Mouse (Mus musculus) lung, adult 2 months (tissue): ENCODE results near the gene Tagln3. TPM values are rescaled to one million over a fixed set of nuclear protein-coding genes. Genes with fewer than 3 reads are reported as not detected.

ENCODE experiments used
- DNase-seq: peaks from one replicate; pipeline ENCODE4 v3.0.0; 2022
- H3K4me1 ChIP-seq: fragments of 200-500 bp; 2 replicates; pipeline ENCODE4 v1.6.1; 2011; ENCODE audit warnings: low read length; ENCODE audit not compliant: control insufficient read depth, insufficient read depth
- H3K4me3 ChIP-seq: fragments of 200-500 bp; replicated peaks from 2 replicates; pipeline ENCODE3; 2011; ENCODE audit warnings: low read depth, mild to moderate bottlenecking, control low read depth, low read length; ENCODE audit errors: extremely low read depth
- CTCF ChIP-seq: fragments of 200-500 bp; IDR thresholded peaks from 2 replicates; pipeline ENCODE4 v1.5.1; 2011; ENCODE audit warnings: mild to moderate bottlenecking, low read length, control low read depth; ENCODE audit not compliant: insufficient read depth
- POLR2A ChIP-seq: fragments of 200-500 bp; IDR thresholded peaks from 2 replicates; pipeline ENCODE4 v1.6.1; 2011; ENCODE audit warnings: low read depth, mild to moderate bottlenecking, control low read depth, low read length, borderline replicate concordance; ENCODE audit errors: extremely low read depth
- WGBS: fragments of 180-500 bp; shearing (Covaris S2); methylation state at CpG from one replicate; pipeline ENCODE4 v1.1.7; 2018; 5-methylcytosine and 5-hydroxymethylcytosine counted together
- polyA plus RNA-seq: library from polyadenylated mRNA; depleted of rRNA; stranded (reverse); fragments of >200 nt; gene quantifications from 2 replicates; pipeline ENCODE4 v1.2.3, GENCODE M21; 2012

The Tagln3 gene
- polyA plus RNA-seq, 1 experiment = 0.58 TPM

DNA sequence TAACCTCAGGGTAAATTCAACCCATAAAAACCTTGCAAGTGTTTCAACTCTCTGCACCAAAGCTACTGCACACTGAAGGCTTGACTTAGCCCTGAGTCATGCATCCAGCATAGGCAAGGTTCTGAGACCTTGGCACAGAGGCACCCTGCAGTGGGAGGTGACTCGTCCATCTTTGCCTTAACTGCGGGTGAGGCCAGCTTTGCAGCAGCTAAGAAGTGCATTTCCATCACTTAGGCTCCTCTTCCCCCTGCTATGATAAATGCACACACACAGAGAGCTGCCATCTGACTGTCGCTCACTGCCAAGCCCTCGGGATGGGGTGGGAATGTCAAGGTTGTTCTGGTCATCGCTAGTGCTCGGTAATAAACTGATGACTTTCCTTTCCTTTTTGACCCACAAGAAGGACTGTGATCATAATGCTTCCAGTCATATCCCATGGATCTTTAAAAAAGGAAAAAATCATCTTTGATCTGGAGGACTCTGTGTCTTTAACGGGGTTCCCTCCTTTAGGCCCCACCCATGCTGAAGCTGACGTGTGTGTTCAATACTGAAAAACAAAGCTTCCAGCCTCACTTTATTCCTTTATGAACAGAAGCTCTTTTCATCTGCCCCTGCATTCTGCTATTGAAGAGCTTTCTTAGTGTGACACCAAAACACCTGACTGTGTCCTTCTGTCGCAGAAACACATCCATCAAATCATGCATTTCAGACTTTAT lies 28.8 kb downstream of the Tagln3 start:
- WGBS = 75% methylated on average over 9 of the region's 9 CpGs
- no peak overlapping the region for H3K4me3 ChIP-seq
- DNase-seq = no peak
- TF ChIP-seq POLR2A (no peak), CTCF (no peak)
- no peaks in the 10 kb centered on the region for H3K4me1 ChIP-seq

DNA sequence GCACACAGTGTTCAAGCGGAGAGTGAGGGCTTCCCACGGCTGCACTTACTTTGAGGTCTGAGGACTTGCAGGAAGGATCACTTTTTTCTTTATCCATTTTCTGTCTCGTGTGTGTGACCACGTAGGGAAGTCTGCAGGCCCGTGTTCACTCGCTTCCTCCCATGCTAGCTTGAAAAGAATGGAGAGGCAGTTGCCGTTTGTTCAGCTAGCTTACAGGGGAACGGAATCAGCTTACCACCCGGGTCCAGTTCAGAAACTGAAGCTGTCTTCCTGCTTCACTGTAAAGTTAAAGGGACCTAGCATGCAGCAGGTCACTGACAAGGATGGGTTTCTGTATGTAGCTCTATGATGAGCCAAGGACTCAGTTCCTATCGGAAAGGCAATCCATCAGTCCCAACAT lies 30.9 kb downstream of the Tagln3 start, which contains the start of gene Tmprss7:
Gene Tmprss7, minus strand, starts transcription at position 101 of the 400 bp plus-strand sequence.
- Histone ChIP-seq H3K4me3 (no peak within 1 kb of the TSS), H3K4me1 (no peaks in the 10 kb centered on the region)
- TF ChIP-seq POLR2A (no peak), CTCF (no peak)
- DNase-seq = no peak
- 66% methylated on average over 10 of the region's 10 CpGs for WGBS

DNA sequence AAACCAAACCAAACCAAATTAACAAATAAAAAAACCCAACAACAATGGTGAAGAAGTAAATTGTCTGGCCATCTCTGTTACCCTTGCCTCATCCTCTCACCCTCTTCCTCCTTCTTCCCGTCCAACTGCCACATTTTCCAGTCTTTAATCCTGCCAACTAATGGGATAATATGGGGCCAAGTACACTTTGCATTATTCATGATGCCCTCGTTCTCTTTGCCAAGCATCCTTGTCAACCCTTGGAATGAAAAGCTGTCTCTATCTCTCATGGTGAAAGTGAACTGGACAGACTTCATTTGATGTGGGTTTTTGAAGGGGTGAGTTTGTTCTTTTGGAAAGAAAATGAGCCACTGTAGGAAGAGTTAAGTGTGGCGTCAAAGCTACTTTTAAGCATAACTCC lies 31.6 kb downstream of the Tagln3 start:
- Histone ChIP-seq H3K4me1 (no peaks in the 10 kb centered on the region), H3K4me3 (no peak overlapping the region)
- TF ChIP-seq CTCF = no peak
- TF ChIP-seq POLR2A = no peak
- DNase-seq = no peak
- WGBS = 68% methylated on average over 3 of the region's 3 CpGs

DNA sequence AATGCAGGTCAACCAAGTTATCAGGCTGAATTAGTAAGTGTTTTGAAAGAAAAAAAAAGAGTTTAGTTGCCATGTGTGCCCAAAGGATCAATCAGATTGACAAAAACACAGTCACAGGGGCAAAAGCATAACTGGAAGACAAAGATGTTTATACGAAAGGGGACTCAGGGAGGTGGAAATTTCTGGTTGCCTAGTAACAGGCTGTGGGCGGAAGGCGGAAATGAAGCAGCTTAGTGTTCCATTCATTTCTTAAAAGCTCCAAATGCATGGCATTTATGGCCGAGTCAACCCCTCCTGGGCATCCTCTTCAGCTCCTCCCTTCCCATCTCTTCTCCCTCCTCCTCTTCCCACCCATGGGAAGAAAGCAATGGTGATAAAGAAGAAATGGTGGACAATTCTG lies 34.2 kb downstream of the Tagln3 start:
- no peak for TF ChIP-seq POLR2A
- TF ChIP-seq CTCF = no peak
- H3K4me3 ChIP-seq = no peak overlapping the region
- no peak for DNase-seq

DNA sequence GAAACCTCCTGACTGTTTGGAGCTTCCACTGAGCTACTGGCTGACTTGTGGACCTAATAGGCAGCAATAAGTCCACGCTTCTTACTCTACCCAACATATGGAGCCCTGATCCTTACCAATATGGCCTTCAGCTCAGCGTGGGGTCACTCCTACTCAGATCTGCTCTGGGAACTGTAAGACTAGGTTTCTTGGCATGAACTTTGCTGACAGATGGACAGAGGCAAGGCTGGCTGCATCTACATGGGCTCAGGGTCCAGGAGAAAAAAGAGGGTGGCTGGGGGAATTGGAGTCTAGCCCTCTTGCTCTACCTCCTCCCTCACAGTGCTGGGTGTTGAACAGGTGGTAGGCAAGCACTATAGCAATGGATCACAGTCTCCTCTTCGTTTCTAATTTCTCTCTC lies 37.6 kb downstream of the Tagln3 start:
- Histone ChIP-seq H3K4me1 (no peaks in the 10 kb centered on the region), H3K4me3 (no peak overlapping the region)
- TF ChIP-seq POLR2A (no peak), CTCF (no peak)
- WGBS = 74% methylated on average over 3 of the region's 3 CpGs
- no peak for DNase-seq

More for the DNA sequence above, 34.2 kb downstream of the Tagln3 start:
- no peaks in the 10 kb centered on the region for H3K4me1 ChIP-seq
- 28% methylated on average over 4 of the region's 4 CpGs for WGBS

DNA sequence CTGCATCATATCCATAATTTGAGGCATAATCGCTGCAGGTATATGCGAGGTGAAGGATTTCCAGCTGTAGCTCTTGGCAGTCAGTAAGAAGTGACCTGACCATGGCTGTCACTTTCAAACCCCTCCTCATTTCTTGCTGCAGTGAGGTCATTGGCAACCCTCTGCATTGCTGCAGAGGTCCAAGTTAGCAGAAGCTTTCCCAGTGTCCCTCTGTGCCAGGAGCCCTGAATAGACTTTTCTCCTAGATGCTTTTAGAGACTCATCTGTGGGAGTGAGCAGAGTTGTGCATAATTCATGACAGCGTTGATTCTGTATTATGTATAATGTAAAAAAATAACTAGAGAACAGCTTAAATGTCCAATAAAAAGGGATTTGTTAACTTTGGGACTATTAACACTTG lies 39.1 kb downstream of the Tagln3 start:
- H3K4me1 ChIP-seq = no peaks in the 10 kb centered on the region
- no peak for TF ChIP-seq CTCF
- TF ChIP-seq POLR2A = no peak
- H3K4me3 ChIP-seq = no peak overlapping the region
- no peak for DNase-seq
- WGBS = 72% methylated on average over 3 of the region's 3 CpGs

DNA sequence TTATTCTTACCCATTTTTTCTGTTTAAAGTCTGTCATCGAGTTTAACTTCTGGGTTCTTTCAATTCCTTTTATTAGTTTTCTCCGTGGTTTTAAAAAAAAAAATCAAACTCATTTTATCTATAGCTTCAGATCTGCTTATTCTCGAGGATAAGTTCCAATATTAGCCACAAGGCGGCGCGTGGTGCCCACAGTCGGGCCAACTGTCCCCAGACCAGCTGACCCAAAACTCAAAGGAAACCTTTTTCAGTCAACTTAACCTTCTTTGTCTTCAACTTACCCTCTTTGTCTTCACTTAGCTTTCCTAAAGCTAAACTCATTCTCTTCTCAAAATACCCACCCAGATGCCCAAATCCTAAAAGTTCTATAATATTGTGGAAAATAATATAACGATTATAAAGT lies 39.6 kb downstream of the Tagln3 start:
- 13% methylated on average over 8 of the region's 8 CpGs for WGBS
- no peak for TF ChIP-seq POLR2A
- peak; percentile 87 for TF ChIP-seq CTCF
- Histone ChIP-seq H3K4me3 (no peak overlapping the region), H3K4me1 (no peaks in the 10 kb centered on the region)
- peak; percentile 62 for DNase-seq

DNA sequence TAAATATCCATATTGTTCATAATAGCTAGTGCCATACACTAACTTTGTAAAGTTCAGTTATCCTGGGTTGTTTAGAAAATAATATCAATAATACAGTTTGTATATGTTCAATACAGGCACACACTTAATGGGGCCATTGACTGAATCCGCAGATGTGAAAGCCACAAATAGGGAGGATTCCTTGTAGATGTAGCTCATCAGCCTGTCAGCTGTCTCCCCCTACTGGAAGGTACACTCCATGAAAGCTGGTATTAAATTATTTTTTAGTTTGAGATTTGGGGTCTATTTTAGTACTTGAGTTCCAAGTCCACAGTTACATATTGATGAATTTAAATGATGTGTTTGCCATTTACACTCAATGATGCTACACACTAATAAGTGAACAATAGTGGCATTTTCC lies 47.9 kb downstream of the Tagln3 start:
- WGBS = 8% methylated on average over 1 of the region's 1 CpGs
- DNase-seq = no peak
- TF ChIP-seq POLR2A (no peak), CTCF (no peak)
- H3K4me1 ChIP-seq = no peaks in the 10 kb centered on the region
- no peak overlapping the region for H3K4me3 ChIP-seq

DNA sequence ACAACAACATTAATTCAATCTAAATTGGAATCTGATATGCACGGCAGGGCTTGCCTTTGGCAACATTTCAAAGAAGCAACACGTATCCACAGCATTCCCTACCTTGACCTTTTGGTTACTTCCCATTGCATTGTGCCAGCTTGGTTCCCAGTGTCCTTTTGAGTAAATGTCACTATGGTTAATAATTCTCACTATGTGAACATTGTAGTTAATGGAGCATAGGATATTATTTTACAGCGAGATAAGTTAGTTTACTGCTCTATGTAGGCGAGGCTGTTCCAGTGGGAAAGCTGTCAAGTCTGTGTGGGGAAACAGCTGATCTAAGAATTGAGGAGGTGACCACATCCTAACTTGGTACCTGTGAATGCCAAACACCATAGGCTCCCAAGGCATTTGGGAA lies 54.4 kb downstream of the Tagln3 start:
- DNase-seq = no peak
- WGBS = 60% methylated on average over 4 of the region's 4 CpGs
- TF ChIP-seq POLR2A = no peak
- no peak for TF ChIP-seq CTCF
- Histone ChIP-seq H3K4me1 (no peaks in the 10 kb centered on the region), H3K4me3 (no peak overlapping the region)

DNA sequence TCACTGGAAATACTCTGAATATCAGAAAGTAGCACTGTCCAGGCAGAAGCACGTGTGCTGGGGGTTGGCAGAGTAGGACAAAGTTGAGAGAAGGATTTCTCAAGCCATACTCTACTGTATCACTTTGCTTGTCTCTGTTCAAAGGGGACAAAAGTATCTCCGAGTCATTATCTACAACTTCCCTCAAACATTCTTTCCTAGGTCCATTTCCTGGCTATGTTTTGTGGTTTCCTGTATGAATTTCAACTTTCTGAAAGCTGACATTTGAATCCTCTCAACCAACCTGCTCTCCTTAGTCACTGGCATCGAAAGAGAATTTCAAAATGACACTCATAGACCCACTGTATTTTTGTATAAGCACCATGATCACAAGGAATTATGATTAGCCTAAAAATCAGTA lies 56.2 kb downstream of the Tagln3 start:
- Histone ChIP-seq H3K4me1 (no peaks in the 10 kb centered on the region), H3K4me3 (no peak overlapping the region)
- DNase-seq = no peak
- WGBS = 41% methylated on average over 3 of the region's 3 CpGs
- no peak for TF ChIP-seq CTCF
- TF ChIP-seq POLR2A = no peak
